Mouse (Mus musculus) neural tube, embryonic 12.5 days (tissue): ENCODE data around the gene Dnaaf3. TPM values are rescaled to one million over a fixed set of nuclear protein-coding genes. Genes with fewer than 3 reads are reported as not detected.
"Not testable (repeated sequence)": the region's sequence is repeated elsewhere in the genome, so short reads cannot be mapped to it uniquely, and the experiment has no call there.

Source experiments
- ATAC-seq: fragments of 200-750 bp; cut with Nextera tagmentation; 2 replicates; pipeline ENCODE4 v1.8.0; 2017; ENCODE audit warnings: low read depth, mild to moderate bottlenecking, moderate TSS enrichment, moderate library complexity; ENCODE audit not compliant: low FRiP score
- H3K27ac ChIP-seq: fragments of 300-500 bp; sonication (generic); 2 replicates; pipeline ENCODE4 v1.5.1; 2016
- H3K27me3 ChIP-seq: fragments of 300-500 bp; sonication (generic); replicated peaks from 2 replicates; pipeline ENCODE4 v1.6.1; 2016; ENCODE audit warnings: mild to moderate bottlenecking
- H3K36me3 ChIP-seq: fragments of 300-500 bp; sonication (generic); 2 replicates; pipeline ENCODE4 v1.6.1; 2016; ENCODE audit warnings: mild to moderate bottlenecking
- H3K4me1 ChIP-seq: fragments of 300-500 bp; sonication (generic); 2 replicates; pipeline ENCODE4 v1.6.1; 2016
- H3K4me2 ChIP-seq: fragments of 300-500 bp; sonication (generic); replicated peaks from 2 replicates; pipeline ENCODE4 v1.6.1; 2016; ENCODE audit warnings: mild to moderate bottlenecking
- H3K4me3 ChIP-seq: fragments of 300-500 bp; sonication (generic); 2 replicates; pipeline ENCODE4 v1.5.1; 2016
- H3K9ac ChIP-seq: fragments of 300-500 bp; sonication (generic); 2 replicates; pipeline ENCODE4 v1.6.1; 2016; ENCODE audit warnings: mild to moderate bottlenecking
- H3K9me3 ChIP-seq: fragments of 300-500 bp; sonication (generic); 2 replicates; pipeline ENCODE4 v1.6.1; 2016; ENCODE audit warnings: mild to moderate bottlenecking
- WGBS: fragments of 180-500 bp; shearing (Covaris S2); methylation state at CpG from one replicate; pipeline ENCODE4 v1.1.7; 2016; 5-methylcytosine and 5-hydroxymethylcytosine counted together
- polyA plus RNA-seq: library from polyadenylated mRNA; unstranded; fragments of >200 nt; fragmentation: Nextera tagmentation; extraction: Ambion mirVana; gene quantifications from 2 replicates; pipeline ENCODE4 v1.2.1, GENCODE M21; 2016

Gene Dnaaf3
- polyA plus RNA-seq = 1.2 and 1.7 TPM in 2 replicates

- Histone ChIP-seq H3K4me2 (peak within 1 kb of the TSS; percentile 61), H3K27ac (no peak within 1 kb of the TSS)
These were observed at the start of gene Dnaaf3 for GRCm38 (mm10) chr7:4532005-4532729. TSS of gene Dnaaf3 (minus strand) at chr7:4532453.

GRCm38 (mm10) chr7:4581481-4581880 is 49.2 kb upstream of the Dnaaf3 start:
- H3K27ac ChIP-seq, H3K36me3 ChIP-seq, H3K4me1 ChIP-seq, H3K4me2 ChIP-seq, H3K4me3 ChIP-seq, H3K9ac ChIP-seq, H3K9me3 ChIP-seq, ATAC-seq, H3K27me3 ChIP-seq: not testable (repeated sequence)
- WGBS = 73% methylated on average over 3 of the region's 3 CpGs

More at GRCm38 (mm10) chr7:4532005-4532729, at the start of gene Dnaaf3:
- no peaks in the 10 kb centered on the region for H3K9me3 ChIP-seq
- peaks cover 5% of the 10 kb centered on the region; the same call in 1 of the 2 replicates for H3K4me1 ChIP-seq
- WGBS = 4% methylated on average over 28 of the region's 28 CpGs
- peak; percentile 64 for ATAC-seq
- peak within 1 kb of the TSS; percentile 24 for H3K4me3 ChIP-seq
- H3K27me3 ChIP-seq = peaks cover 17% of the 10 kb centered on the region; the same call in 1 of the 2 replicates
- H3K9ac ChIP-seq = no peak within 1 kb of the TSS
- no peaks in the 10 kb centered on the region for H3K36me3 ChIP-seq

- not testable (repeated sequence) for H3K4me1 ChIP-seq, ATAC-seq, H3K4me3 ChIP-seq, H3K27me3 ChIP-seq, H3K27ac ChIP-seq, H3K36me3 ChIP-seq, H3K9me3 ChIP-seq, H3K9ac ChIP-seq, H3K4me2 ChIP-seq
- 63% methylated on average over 2 of the region's 2 CpGs for WGBS
These were observed 40.1 kb upstream of the Dnaaf3 start for GRCm38 (mm10) chr7:4572361-4572760.

GRCm38 (mm10) chr7:4562660-4563059 is 30.4 kb upstream of the Dnaaf3 start:
- Histone ChIP-seq H3K36me3 (no peaks in the 10 kb centered on the region), H3K27ac (no peak overlapping the region), H3K9ac (no peak overlapping the region), H3K4me3 (no peak overlapping the region), H3K27me3 (no peaks in the 10 kb centered on the region), H3K4me2 (no peak overlapping the region), H3K4me1 (no peaks in the 10 kb centered on the region), H3K9me3 (no peaks in the 10 kb centered on the region)
- ATAC-seq = no peak
- WGBS = 96% methylated on average over 3 of the region's 3 CpGs

- Histone ChIP-seq H3K9ac (no peak overlapping the region), H3K27me3 (no peaks in the 10 kb centered on the region), H3K36me3 (no peaks in the 10 kb centered on the region), H3K4me3 (no peak overlapping the region), H3K9me3 (no peaks in the 10 kb centered on the region), H3K27ac (no peak overlapping the region), H3K4me2 (0 out of 2 replicates have a peak overlapping the region, but pooled peaks have one; percentile 22), H3K4me1 (no peaks in the 10 kb centered on the region)
- WGBS = 72% methylated on average over 6 of the region's 6 CpGs
- peak; percentile 54 for ATAC-seq
These were observed 24.9 kb upstream of the Dnaaf3 start for GRCm38 (mm10) chr7:4557167-4557560.

- H3K9ac ChIP-seq = no peak overlapping the region
- no peak overlapping the region for H3K4me3 ChIP-seq
- no peaks in the 10 kb centered on the region for H3K4me1 ChIP-seq
- H3K27me3 ChIP-seq = no peaks in the 10 kb centered on the region
- no peak overlapping the region for H3K27ac ChIP-seq
- H3K4me2 ChIP-seq = 0 out of 2 replicates have a peak overlapping the region, but pooled peaks have one; percentile 22
- 26% methylated on average over 15 of the region's 15 CpGs for WGBS
- H3K36me3 ChIP-seq = no peaks in the 10 kb centered on the region
- ATAC-seq = peak; percentile 88
- no peaks in the 10 kb centered on the region for H3K9me3 ChIP-seq
These were observed 24.3 kb upstream of the Dnaaf3 start for GRCm38 (mm10) chr7:4556256-4557166.

- Histone ChIP-seq H3K36me3 (0 out of 2 replicates have a peak, but pooled peaks cover 3% of the 10 kb centered on the region), H3K9ac (peak within 1 kb of the TSS; percentile 57), H3K4me3 (peak within 1 kb of the TSS; percentile 43), H3K27ac (peak within 1 kb of the TSS; percentile 26; the same call in 1 of the 2 replicates), H3K4me2 (peak within 1 kb of the TSS; percentile 67), H3K27me3 (peaks cover 6% of the 10 kb centered on the region; the same call in 1 of the 2 replicates), H3K9me3 (no peaks in the 10 kb centered on the region), H3K4me1 (peaks cover 21% of the 10 kb centered on the region)
- 7% methylated on average over 33 of the region's 33 CpGs for WGBS
- ATAC-seq = peak; percentile 72
These were observed 15.0 kb upstream of the Dnaaf3 start, which contains the start of gene Syt5 for GRCm38 (mm10) chr7:4547221-4547641. TSS of gene Syt5 (minus strand) at chr7:4547541.

GRCm38 (mm10) chr7:4546591-4547131 is 14.4 kb upstream of the Dnaaf3 start:
- WGBS = under 1% methylated on average over 26 of the region's 26 CpGs
- Histone ChIP-seq H3K9me3 (no peaks in the 10 kb centered on the region), H3K4me3 (peak overlapping the region; percentile 43), H3K27ac (peak overlapping the region; percentile 26; the same call in 1 of the 2 replicates), H3K27me3 (peaks cover 6% of the 10 kb centered on the region; the same call in 1 of the 2 replicates), H3K9ac (peak overlapping the region; percentile 57), H3K36me3 (peaks cover 3% of the 10 kb centered on the region; the same call in 1 of the 2 replicates), H3K4me2 (peak overlapping the region; percentile 67), H3K4me1 (peaks cover 21% of the 10 kb centered on the region)
- ATAC-seq = peak; percentile 95

- H3K27me3 ChIP-seq = peaks cover 6% of the 10 kb centered on the region; the same call in 1 of the 2 replicates
- no peaks in the 10 kb centered on the region for H3K9me3 ChIP-seq
- 72% methylated on average over 15 of the region's 15 CpGs for WGBS
- peaks cover 6% of the 10 kb centered on the region; the same call in 1 of the 2 replicates for H3K36me3 ChIP-seq
- peak overlapping the region; percentile 43 for H3K4me3 ChIP-seq
- H3K4me1 ChIP-seq = peaks cover 21% of the 10 kb centered on the region
- H3K27ac ChIP-seq = no peak overlapping the region
- H3K9ac ChIP-seq = peak overlapping the region; percentile 57; the same call in 1 of the 2 replicates
- peak overlapping the region; percentile 67 for H3K4me2 ChIP-seq
- ATAC-seq = peak; percentile 52
These were observed 13.8 kb upstream of the Dnaaf3 start for GRCm38 (mm10) chr7:4546050-4546449.

GRCm38 (mm10) chr7:4542013-4542412 is 9.8 kb upstream of the Dnaaf3 start:
- no peaks in the 10 kb centered on the region for H3K27me3 ChIP-seq
- no peak overlapping the region for H3K27ac ChIP-seq
- H3K4me1 ChIP-seq = peaks cover 16% of the 10 kb centered on the region
- 39% methylated on average over 17 of the region's 17 CpGs for WGBS
- H3K9me3 ChIP-seq = no peaks in the 10 kb centered on the region
- H3K9ac ChIP-seq = no peak overlapping the region
- peaks cover 10% of the 10 kb centered on the region for H3K36me3 ChIP-seq
- H3K4me2 ChIP-seq = no peak overlapping the region
- H3K4me3 ChIP-seq = no peak overlapping the region
- ATAC-seq = no peak

GRCm38 (mm10) chr7:4541344-4541743 is 9.1 kb upstream of the Dnaaf3 start:
- no peaks in the 10 kb centered on the region for H3K27me3 ChIP-seq
- peaks cover 10% of the 10 kb centered on the region for H3K4me1 ChIP-seq
- WGBS = 66% methylated on average over 5 of the region's 5 CpGs
- H3K27ac ChIP-seq = no peak overlapping the region
- H3K9me3 ChIP-seq = no peaks in the 10 kb centered on the region
- peaks cover 10% of the 10 kb centered on the region for H3K36me3 ChIP-seq
- H3K4me2 ChIP-seq = no peak overlapping the region
- H3K4me3 ChIP-seq = no peak overlapping the region
- ATAC-seq = no peak
- no peak overlapping the region for H3K9ac ChIP-seq
